Mouse (Mus musculus) intestine, postnatal 0 days (tissue): Measurements from ENCODE around the gene Col8a2. TPM values are rescaled to one million over a fixed set of nuclear protein-coding genes. Genes with fewer than 3 reads are reported as not detected.
A peak's percentile ranks its signal among the peaks of the same experiment; 100 is the strongest.

Source experiments
- ATAC-seq: fragments of 200-750 bp; cut with Nextera tagmentation; 2 replicates; pipeline ENCODE4 v1.8.0; 2017; ENCODE audit warnings: mild to moderate bottlenecking, moderate TSS enrichment, moderate library complexity
- H3K27ac ChIP-seq: fragments of 300-500 bp; sonication (generic); 2 replicates; pipeline ENCODE4 v1.5.1; 2014; ENCODE audit warnings: mild to moderate bottlenecking, low read depth, low read length, moderate library complexity
- H3K27me3 ChIP-seq: fragments of 300-500 bp; sonication (generic); replicated peaks from 2 replicates; pipeline ENCODE4 v1.6.1; 2014; ENCODE audit warnings: low read length, mixed read lengths; ENCODE audit not compliant: control insufficient read depth, insufficient read depth
- H3K36me3 ChIP-seq: fragments of 300-500 bp; sonication (generic); 2 replicates; pipeline ENCODE4 v1.6.1; 2014; ENCODE audit warnings: mild to moderate bottlenecking, moderate library complexity; ENCODE audit not compliant: control insufficient read depth, insufficient read depth
- H3K4me1 ChIP-seq: fragments of 300-500 bp; sonication (generic); replicated peaks from 2 replicates; pipeline ENCODE4 v1.6.1; 2014; ENCODE audit warnings: antibody characterized with exemption, low read length, mixed read lengths; ENCODE audit not compliant: control insufficient read depth, insufficient read depth
- H3K4me2 ChIP-seq: fragments of 300-500 bp; sonication (generic); replicated peaks from 2 replicates; pipeline ENCODE4 v1.6.1; 2014; ENCODE audit warnings: low read depth, mild to moderate bottlenecking, moderate library complexity
- H3K4me3 ChIP-seq: fragments of 300-500 bp; sonication (generic); 2 replicates; pipeline ENCODE4 v1.5.1; 2014; ENCODE audit warnings: low read depth, low read length
- H3K9ac ChIP-seq: fragments of 300-500 bp; sonication (generic); 2 replicates; pipeline ENCODE4 v1.6.1; 2014; ENCODE audit warnings: mild to moderate bottlenecking, low read depth, low read length
- H3K9me3 ChIP-seq: fragments of 300-500 bp; sonication (generic); 2 replicates; pipeline ENCODE4 v1.6.1; 2016; ENCODE audit warnings: mixed run types; ENCODE audit not compliant: control insufficient read depth
- CTCF ChIP-seq: sonication (generic); IDR thresholded peaks from 2 replicates; pipeline ENCODE4 v1.5.1; 2016; ENCODE audit warnings: low read depth, mild to moderate bottlenecking, control low read depth, antibody characterized with exemption, moderate library complexity
- WGBS: fragments of 180-500 bp; shearing (Covaris S2); extraction: QIAGEN DNeasy Blood & Tissue Kit; methylation state at CpG from one replicate; pipeline ENCODE4 v1.1.7; 2014; 5-methylcytosine and 5-hydroxymethylcytosine counted together
- polyA plus RNA-seq: library from polyadenylated mRNA; unstranded; fragments of >200 nt; fragmentation: Nextera tagmentation; extraction: Ambion mirVana; gene quantifications from 2 replicates; pipeline ENCODE4 v1.2.1, GENCODE M21; 2015

Gene Col8a2
- polyA plus RNA-seq, 1 experiment from 2014 or later, result 2.2 TPM

- no peaks in the 10 kb centered on the region for H3K36me3 ChIP-seq
- no peak overlapping the region for H3K4me3 ChIP-seq
- H3K9me3 ChIP-seq, result no peaks in the 10 kb centered on the region
- no peaks in the 10 kb centered on the region for H3K27me3 ChIP-seq
- no peak overlapping the region for H3K4me2 ChIP-seq
- no peak for TF ChIP-seq CTCF
- ATAC-seq, result no peak
- WGBS, result 90% methylated on average over 4 of the region's 4 CpGs
- no peaks in the 10 kb centered on the region for H3K4me1 ChIP-seq
- H3K9ac ChIP-seq, result no peak overlapping the region
- H3K27ac ChIP-seq, result no peak overlapping the region
Measured at GRCm38 (mm10) chr4:126330295-126330694, 43.7 kb downstream of the Col8a2 start.

GRCm38 (mm10) chr4:126331751-126332150 lies 45.2 kb downstream of the Col8a2 start:
- no peaks in the 10 kb centered on the region for H3K36me3 ChIP-seq
- H3K4me2 ChIP-seq, result no peak overlapping the region
- no peaks in the 10 kb centered on the region for H3K27me3 ChIP-seq
- no peaks in the 10 kb centered on the region for H3K9me3 ChIP-seq
- no peak overlapping the region for H3K9ac ChIP-seq
- H3K27ac ChIP-seq, result no peak overlapping the region
- H3K4me3 ChIP-seq, result no peak overlapping the region
- WGBS, result 34% methylated on average over 1 of the region's 1 CpGs
- no peak for ATAC-seq
- no peaks in the 10 kb centered on the region for H3K4me1 ChIP-seq
- no peak for TF ChIP-seq CTCF

- no peak overlapping the region for H3K4me2 ChIP-seq
- no peaks in the 10 kb centered on the region for H3K27me3 ChIP-seq
- no peaks in the 10 kb centered on the region for H3K9me3 ChIP-seq
- TF ChIP-seq CTCF, result peak; percentile 62
- H3K9ac ChIP-seq, result no peak overlapping the region
- no peak overlapping the region for H3K27ac ChIP-seq
- H3K4me1 ChIP-seq, result no peaks in the 10 kb centered on the region
- H3K4me3 ChIP-seq, result no peak overlapping the region
- H3K36me3 ChIP-seq, result no peaks in the 10 kb centered on the region
- WGBS, result 53% methylated on average over 3 of the region's 3 CpGs
- ATAC-seq, result no peak
Measured at GRCm38 (mm10) chr4:126332358-126332757, 45.8 kb downstream of the Col8a2 start.

GRCm38 (mm10) chr4:126339461-126339860 lies 52.9 kb downstream of the Col8a2 start:
- H3K4me2 ChIP-seq, result no peak overlapping the region
- no peak for ATAC-seq
- H3K9me3 ChIP-seq, result no peaks in the 10 kb centered on the region
- no peak overlapping the region for H3K4me3 ChIP-seq
- H3K4me1 ChIP-seq, result no peaks in the 10 kb centered on the region
- H3K27me3 ChIP-seq, result no peaks in the 10 kb centered on the region
- no peak for TF ChIP-seq CTCF
- no peak overlapping the region for H3K27ac ChIP-seq
- H3K36me3 ChIP-seq, result peaks cover 1% of the 10 kb centered on the region
- 64% methylated on average over 4 of the region's 4 CpGs for WGBS
- H3K9ac ChIP-seq, result no peak overlapping the region

- 42% methylated on average over 4 of the region's 4 CpGs for WGBS
Measured at GRCm38 (mm10) chr4:126343451-126343850, 56.9 kb downstream of the Col8a2 start.

GRCm38 (mm10) chr4:126360069-126360468 lies 73.5 kb downstream of the Col8a2 start:
- Histone ChIP-seq H3K27me3 (no peaks in the 10 kb centered on the region), H3K4me1 (no peaks in the 10 kb centered on the region), H3K9me3 (no peaks in the 10 kb centered on the region), H3K4me3 (no peak overlapping the region), H3K4me2 (no peak overlapping the region), H3K9ac (no peak overlapping the region), H3K27ac (no peak overlapping the region), H3K36me3 (peaks cover 26% of the 10 kb centered on the region)
- TF ChIP-seq CTCF, result no peak
- no peak for ATAC-seq
- 72% methylated on average over 1 of the region's 1 CpGs for WGBS

More at GRCm38 (mm10) chr4:126343451-126343850, 56.9 kb downstream of the Col8a2 start:
- no peaks in the 10 kb centered on the region for H3K4me1 ChIP-seq
- H3K27me3 ChIP-seq, result no peaks in the 10 kb centered on the region
- H3K4me3 ChIP-seq, result no peak overlapping the region
- no peak overlapping the region for H3K4me2 ChIP-seq
- 0 out of 2 replicates have a peak, but pooled peaks have one; percentile 36 for ATAC-seq
- no peaks in the 10 kb centered on the region for H3K9me3 ChIP-seq
- no peak for TF ChIP-seq CTCF
- no peak overlapping the region for H3K9ac ChIP-seq
- H3K36me3 ChIP-seq, result peaks cover 24% of the 10 kb centered on the region
- no peak overlapping the region for H3K27ac ChIP-seq

Other genes starting within 250 kb of the Col8a2 start
- gene Mrps15, start 239.9 kb upstream of the Col8a2 start, polyA plus RNA-seq, result 91.5 and 95.0 TPM in 2 replicates
- 2.7 and 3.5 TPM in 2 replicates for gene Oscp1, start 228.2 kb upstream of the Col8a2 start, polyA plus RNA-seq
- gene Lsm10, start 190.2 kb upstream of the Col8a2 start, polyA plus RNA-seq, result 49.0 and 50.4 TPM in 2 replicates
- 14.5 and 14.6 TPM in 2 replicates for gene Stk40, start 182.8 kb upstream of the Col8a2 start, polyA plus RNA-seq
- 28.9 and 29.0 TPM in 2 replicates for gene Eva1b, start 139.0 kb upstream of the Col8a2 start, polyA plus RNA-seq
- 10.0 and 12.3 TPM in 2 replicates for gene Sh3d21, start 123.3 kb upstream of the Col8a2 start, polyA plus RNA-seq
- gene Thrap3, start 84.0 kb upstream of the Col8a2 start, polyA plus RNA-seq, result 56.7 and 67.5 TPM in 2 replicates
- gene Map7d1, start 30.4 kb upstream of the Col8a2 start, polyA plus RNA-seq, result 11.7 and 12.2 TPM in 2 replicates
- 115 and 126 TPM in 2 replicates for gene Trappc3, start 24.5 kb upstream of the Col8a2 start, polyA plus RNA-seq
- 41.7 and 43.0 TPM in 2 replicates for gene Adprhl2, start 34.9 kb downstream of the Col8a2 start, polyA plus RNA-seq
- 1.6 and 2.1 TPM in 2 replicates for gene Tekt2, start 38.9 kb downstream of the Col8a2 start, polyA plus RNA-seq
- gene Ago3, start 142.8 kb downstream of the Col8a2 start, polyA plus RNA-seq, result 9.3 and 10.5 TPM in 2 replicates
- 2.7 and 3.2 TPM in 2 replicates for gene Ago1, start 181.8 kb downstream of the Col8a2 start, polyA plus RNA-seq
- 0.90 and 1.1 TPM in 2 replicates for gene Ago4, start 246.7 kb downstream of the Col8a2 start, polyA plus RNA-seq